Mouse (Mus musculus): ENCODE measurements around the gene Rac3. TPM values are rescaled to one million over a fixed set of nuclear protein-coding genes. Genes with fewer than 3 reads are reported as not detected.
A peak's percentile ranks its signal among the peaks of the same experiment; 100 is the strongest.
"Not testable (repeated sequence)": the region's sequence is repeated elsewhere in the genome, so short reads cannot be mapped to it uniquely, and the experiment has no call there.

Rac3 gene
- polyA plus RNA-seq, 1 experiment from 2014 or later = 0.96 TPM

DNA sequence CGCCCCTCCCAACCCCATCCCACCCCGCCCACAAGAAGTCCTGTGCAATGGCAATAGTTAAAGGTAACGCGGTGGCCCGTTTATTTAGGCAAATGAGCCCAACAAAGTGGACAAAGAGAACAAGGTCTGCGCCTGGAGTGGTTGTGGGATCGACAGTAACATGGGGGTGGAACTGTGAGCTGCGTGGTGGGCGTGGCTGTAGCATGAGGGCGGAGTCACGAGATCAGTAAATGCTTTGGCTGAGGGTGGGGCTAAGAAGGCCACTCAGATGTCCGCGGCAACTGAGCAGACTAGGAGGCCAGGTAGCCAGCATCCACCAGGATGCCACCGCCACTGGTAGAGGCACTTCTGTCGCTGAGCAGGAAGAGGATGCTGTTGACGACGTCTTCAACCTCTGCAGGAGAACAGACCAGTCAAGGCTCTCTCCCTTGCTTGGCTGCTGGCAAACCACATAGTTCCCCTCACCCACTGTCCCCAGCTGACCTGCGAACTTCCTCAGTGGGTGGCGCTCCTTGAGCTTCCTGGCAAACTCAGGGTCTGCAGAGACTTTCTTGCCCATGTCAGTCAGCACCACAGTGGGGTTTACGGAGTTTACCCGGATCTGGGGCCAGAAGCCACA, 8.3 kb downstream of the Rac3 start:
- H3K4me3 ChIP-seq (replicated peaks); H3K9me3 ChIP-seq (replicated peaks); H3K27ac ChIP-seq (replicated peaks); H3K36me3 ChIP-seq (replicated peaks); H3K9ac ChIP-seq: not testable (repeated sequence)
- H3K27me3 ChIP-seq = peaks cover 32% of the 10 kb centered on the region
- WGBS (ENCODE audit: insufficient replicate concordance) = 4% methylated on average over 18 of the region's 21 CpGs
- H3K4me2 ChIP-seq = peak overlapping the region; percentile 46
- H3K4me1 ChIP-seq (replicated peaks) = peaks cover 25% of the 10 kb centered on the region
- ATAC-seq (ENCODE audit: insufficient read depth) = peak; percentile 27; the same call in 1 of the 2 replicates

DNA sequence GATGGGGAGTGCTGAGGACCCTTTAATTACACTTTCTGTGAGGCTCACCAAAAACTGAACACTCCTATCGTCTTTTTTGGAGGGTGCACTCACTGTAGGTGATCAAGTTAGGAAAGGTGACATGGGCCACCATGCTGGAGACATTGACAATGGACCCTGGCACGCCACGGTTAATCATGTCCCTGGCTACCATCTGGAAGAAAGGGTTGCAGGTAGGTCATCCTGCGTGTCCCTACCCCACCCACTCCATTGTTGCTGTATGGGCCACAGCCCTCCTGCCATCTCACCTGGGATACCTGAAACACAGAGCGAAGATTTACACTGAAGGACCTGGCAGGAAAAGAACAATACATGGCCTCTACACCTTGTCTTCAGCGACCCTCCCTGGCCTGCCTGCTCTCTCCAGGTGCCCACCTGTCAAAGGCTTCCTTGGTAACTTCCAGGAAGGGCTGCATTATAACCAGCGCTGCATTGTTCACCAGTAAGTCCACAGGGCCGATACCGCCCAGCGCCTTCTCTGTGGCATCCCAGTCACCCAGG, 9.1 kb downstream of the Rac3 start:
- Histone ChIP-seq H3K9ac (no peak overlapping the region), H3K9me3 (replicated peaks) (no peaks in the 10 kb centered on the region), H3K4me2 (no peak overlapping the region), H3K4me1 (replicated peaks) (peaks cover 25% of the 10 kb centered on the region), H3K27me3 (peaks cover 32% of the 10 kb centered on the region), H3K27ac (replicated peaks) (no peak overlapping the region), H3K36me3 (replicated peaks) (no peaks in the 10 kb centered on the region), H3K4me3 (replicated peaks) (no peak overlapping the region)
- no peak for ATAC-seq (ENCODE audit: insufficient read depth)
- 72% methylated on average over 10 of the region's 10 CpGs for WGBS (ENCODE audit: insufficient replicate concordance)

DNA sequence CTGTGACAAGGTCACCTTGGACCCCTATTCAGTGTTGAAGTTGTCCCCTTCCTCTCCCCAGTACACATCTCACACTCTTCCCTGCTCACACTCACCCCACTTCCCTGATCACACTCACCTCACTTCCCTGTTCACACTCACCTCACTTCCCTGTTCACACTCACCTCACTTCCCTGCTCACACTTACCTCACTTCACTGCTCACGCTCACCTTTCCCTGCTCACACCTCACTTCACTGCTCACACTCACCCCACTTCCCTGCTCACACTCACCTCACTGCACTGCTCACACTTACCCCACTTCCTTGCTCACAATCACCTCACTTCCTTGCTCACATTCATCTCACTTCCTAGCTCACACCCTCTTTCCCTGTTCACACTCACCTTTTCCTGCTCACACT, 10.1 kb downstream of the Rac3 start:
- Histone ChIP-seq H3K27me3 (peaks cover 32% of the 10 kb centered on the region), H3K4me3 (replicated peaks) (no peak overlapping the region), H3K27ac (replicated peaks) (no peak overlapping the region), H3K4me1 (replicated peaks) (peaks cover 21% of the 10 kb centered on the region), H3K9me3 (replicated peaks) (no peaks in the 10 kb centered on the region), H3K36me3 (replicated peaks) (no peaks in the 10 kb centered on the region), H3K4me2 (no peak overlapping the region), H3K9ac (no peak overlapping the region)
- WGBS (ENCODE audit: insufficient replicate concordance) = 93% methylated on average over 1 of the region's 1 CpGs
- ATAC-seq (ENCODE audit: insufficient read depth) = no peak

DNA sequence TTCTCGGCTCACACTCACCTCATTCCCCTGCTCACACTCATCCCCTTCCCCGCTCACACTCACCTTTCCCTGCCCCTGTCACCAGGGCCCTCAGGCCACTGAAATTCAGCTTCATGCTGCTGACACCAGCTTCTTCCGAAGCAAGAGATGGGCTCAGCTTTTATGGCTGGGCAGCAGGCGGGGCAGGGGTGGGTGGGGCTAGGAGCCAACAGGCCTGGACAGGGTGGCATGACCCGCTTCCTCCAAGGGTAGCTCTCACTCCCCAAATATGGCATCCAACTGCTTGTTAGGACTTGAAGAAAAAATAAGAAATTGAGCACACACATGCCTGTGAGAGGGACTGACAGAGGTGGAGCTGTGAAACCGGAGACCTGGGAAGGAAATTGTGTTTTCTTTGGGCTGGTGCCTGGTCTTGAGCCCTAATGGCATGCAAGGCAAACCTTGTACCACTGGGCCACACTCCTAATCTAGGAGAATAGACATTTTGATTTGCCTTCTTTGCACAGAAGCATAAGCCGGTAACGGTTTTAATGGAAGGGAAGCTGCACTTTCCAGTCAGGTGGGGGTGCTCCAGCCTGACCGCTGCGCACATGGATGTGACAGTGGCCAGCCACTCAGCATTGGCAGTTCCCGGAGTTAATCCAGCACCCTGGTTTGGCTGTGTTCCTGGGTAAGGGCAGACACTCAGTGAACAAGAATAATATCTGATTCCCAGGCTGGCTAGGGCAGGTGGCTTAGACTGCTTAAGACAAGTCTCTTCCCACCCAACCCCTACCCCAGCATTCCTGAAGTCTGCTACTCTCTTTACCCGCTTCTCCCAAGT, 10.8 kb downstream of the Rac3 start, which contains the start of gene Cbr2:
Cbr2 (minus strand) TSS at position 257 of the 823 bp plus-strand sequence.
- Histone ChIP-seq H3K27ac (replicated peaks) (no peak within 1 kb of the TSS), H3K9ac (no peak within 1 kb of the TSS), H3K9me3 (replicated peaks) (no peaks in the 10 kb centered on the region), H3K4me1 (replicated peaks) (peaks cover 15% of the 10 kb centered on the region), H3K36me3 (replicated peaks) (no peaks in the 10 kb centered on the region), H3K4me2 (no peak within 1 kb of the TSS), H3K27me3 (peaks cover 32% of the 10 kb centered on the region), H3K4me3 (replicated peaks) (no peak within 1 kb of the TSS)
- no peak for ATAC-seq (ENCODE audit: insufficient read depth)
- WGBS (ENCODE audit: insufficient replicate concordance) = 67% methylated on average over 12 of the region's 12 CpGs

DNA sequence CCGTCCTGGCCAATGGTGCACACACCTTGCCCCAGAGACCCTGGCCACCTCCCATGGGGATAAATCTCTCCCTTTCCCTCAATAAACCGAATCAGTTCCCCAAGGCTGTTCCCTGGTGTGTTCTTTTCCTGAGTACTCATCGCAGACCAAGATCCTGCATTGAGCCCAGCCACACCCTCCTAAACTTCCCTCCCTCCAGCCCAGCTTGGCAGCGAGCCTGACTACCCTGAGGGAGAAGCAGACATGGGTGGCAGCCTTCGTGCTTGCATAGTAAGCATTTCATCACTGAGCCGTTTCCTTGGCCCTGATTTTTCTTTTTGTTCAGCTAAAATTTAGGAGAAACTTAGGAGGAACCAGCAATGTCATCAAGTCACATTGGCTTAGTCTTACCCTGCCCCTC, 12.3 kb downstream of the Rac3 start:
- no peak overlapping the region for H3K4me3 ChIP-seq (replicated peaks)
- no peak overlapping the region for H3K27ac ChIP-seq (replicated peaks)
- peaks cover 28% of the 10 kb centered on the region for H3K27me3 ChIP-seq
- no peak for ATAC-seq (ENCODE audit: insufficient read depth)
- peaks cover 10% of the 10 kb centered on the region for H3K4me1 ChIP-seq (replicated peaks)
- no peak overlapping the region for H3K9ac ChIP-seq
- 38% methylated on average over 6 of the region's 6 CpGs for WGBS (ENCODE audit: insufficient replicate concordance)
- H3K9me3 ChIP-seq (replicated peaks) = no peaks in the 10 kb centered on the region
- H3K36me3 ChIP-seq (replicated peaks) = no peaks in the 10 kb centered on the region
- no peak overlapping the region for H3K4me2 ChIP-seq

DNA sequence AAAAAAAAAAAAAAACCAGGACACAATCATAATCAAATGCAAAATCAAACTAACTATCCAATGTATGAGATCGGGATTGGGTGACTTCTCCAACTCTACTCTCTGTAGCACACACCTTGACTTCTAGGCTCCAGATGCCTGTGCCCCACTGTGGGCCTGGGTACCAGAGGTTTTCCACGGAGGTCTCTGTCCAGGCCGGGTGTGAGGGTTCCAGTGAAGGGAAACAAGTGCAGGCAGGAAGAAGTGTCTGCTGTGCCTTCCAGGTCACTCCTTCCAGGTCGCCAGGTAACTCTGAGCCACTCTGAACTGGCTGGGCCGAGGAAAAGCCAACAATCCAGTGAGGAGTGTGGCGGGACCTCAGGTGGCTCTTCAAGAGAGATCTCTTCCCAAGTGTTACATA, 15.2 kb downstream of the Rac3 start:
- Histone ChIP-seq H3K4me2 (no peak overlapping the region), H3K27me3 (peaks cover 12% of the 10 kb centered on the region), H3K9me3 (replicated peaks) (no peaks in the 10 kb centered on the region), H3K4me1 (replicated peaks) (no peaks in the 10 kb centered on the region), H3K9ac (no peak overlapping the region), H3K27ac (replicated peaks) (no peak overlapping the region), H3K4me3 (replicated peaks) (no peak overlapping the region), H3K36me3 (replicated peaks) (no peaks in the 10 kb centered on the region)
- no peak for ATAC-seq (ENCODE audit: insufficient read depth)
- 49% methylated on average over 6 of the region's 6 CpGs for WGBS (ENCODE audit: insufficient replicate concordance)

DNA sequence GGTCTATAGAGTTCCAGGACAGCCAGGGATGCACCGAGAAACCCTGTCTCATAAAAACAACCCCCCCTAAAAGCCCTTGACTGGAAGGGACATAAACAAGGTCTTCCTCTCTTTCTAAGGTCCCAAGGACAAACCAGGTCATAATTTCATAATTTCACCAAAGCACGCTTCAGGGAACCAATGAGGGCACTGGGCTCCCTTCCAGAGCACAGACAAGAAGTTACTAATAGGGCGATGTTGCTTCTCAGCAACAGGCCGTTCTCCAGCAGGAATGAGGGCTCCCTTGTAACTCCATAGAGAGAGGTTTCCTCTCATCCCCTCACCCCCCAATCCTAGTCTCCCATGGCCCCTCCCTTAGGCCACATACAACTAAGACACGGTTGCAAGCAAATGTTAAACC, 19.7 kb downstream of the Rac3 start:
- ATAC-seq (ENCODE audit: insufficient read depth) = no peak
- Histone ChIP-seq H3K4me2 (no peak overlapping the region), H3K9ac (no peak overlapping the region), H3K4me3 (replicated peaks) (no peak overlapping the region), H3K36me3 (replicated peaks) (no peaks in the 10 kb centered on the region), H3K9me3 (replicated peaks) (no peaks in the 10 kb centered on the region), H3K27me3 (no peaks in the 10 kb centered on the region; the same call in 1 of the 2 replicates), H3K4me1 (replicated peaks) (no peaks in the 10 kb centered on the region), H3K27ac (replicated peaks) (no peak overlapping the region)
- WGBS (ENCODE audit: insufficient replicate concordance) = 72% methylated on average over 5 of the region's 5 CpGs

DNA sequence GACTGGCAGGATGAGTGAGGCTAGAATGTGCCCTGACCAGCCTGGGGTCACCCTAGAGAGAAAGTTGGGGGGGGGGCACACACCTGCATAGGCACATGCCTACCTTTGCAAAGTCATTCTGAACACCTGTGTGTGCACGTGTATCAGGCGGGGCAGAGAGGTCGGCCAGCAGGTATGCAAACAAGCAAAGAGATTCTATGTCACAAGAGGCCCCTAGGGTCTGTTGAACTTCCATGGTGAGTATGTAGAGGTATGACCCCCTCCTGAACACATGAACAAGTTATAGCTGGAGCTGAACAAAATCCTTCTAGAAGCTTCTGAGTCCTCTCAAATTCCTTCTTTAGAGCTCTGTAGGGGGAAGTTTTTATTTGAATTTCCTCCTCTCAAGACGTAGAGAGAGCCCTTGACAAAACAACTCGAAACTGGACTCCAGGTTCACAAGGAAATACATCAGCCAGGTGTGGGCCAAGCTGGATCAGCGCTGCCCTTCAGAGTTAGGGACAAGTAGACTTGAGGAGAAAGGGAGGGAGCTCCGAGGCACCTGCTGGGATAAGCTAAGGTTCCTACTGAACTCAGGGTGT, 22.9 kb downstream of the Rac3 start:
- H3K4me2 ChIP-seq = no peak overlapping the region
- no peak overlapping the region for H3K4me3 ChIP-seq (replicated peaks)
- H3K27me3 ChIP-seq = no peaks in the 10 kb centered on the region; the same call in 1 of the 2 replicates
- ATAC-seq (ENCODE audit: insufficient read depth) = no peak
- no peaks in the 10 kb centered on the region for H3K36me3 ChIP-seq (replicated peaks)
- WGBS (ENCODE audit: insufficient replicate concordance) = 58% methylated on average over 7 of the region's 7 CpGs
- H3K4me1 ChIP-seq (replicated peaks) = no peaks in the 10 kb centered on the region
- no peaks in the 10 kb centered on the region for H3K9me3 ChIP-seq (replicated peaks)
- no peak overlapping the region for H3K9ac ChIP-seq
- no peak overlapping the region for H3K27ac ChIP-seq (replicated peaks)

DNA sequence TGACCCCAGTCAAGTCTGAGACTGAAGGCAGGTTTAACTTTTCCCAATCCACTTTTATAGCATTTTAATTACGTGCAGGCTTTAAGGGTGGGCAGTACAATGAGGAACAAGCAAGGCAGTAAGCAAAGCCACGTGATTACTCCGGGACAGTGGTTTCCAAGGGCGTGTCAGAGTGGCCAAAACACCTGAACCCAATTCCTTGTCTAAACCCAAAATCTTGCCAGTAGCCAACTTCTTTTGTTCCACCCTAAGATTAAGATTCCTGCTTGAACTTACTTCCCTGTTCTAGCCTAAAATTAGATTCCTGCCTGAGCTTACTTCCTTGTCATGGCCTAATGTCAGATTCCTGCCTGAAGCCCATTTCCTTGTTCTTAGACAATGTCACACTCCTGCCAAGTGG, 26.7 kb downstream of the Rac3 start:
- Histone ChIP-seq H3K9me3 (replicated peaks) (no peaks in the 10 kb centered on the region), H3K27me3 (peaks cover 5% of the 10 kb centered on the region; the same call in 1 of the 2 replicates), H3K27ac (replicated peaks) (no peak overlapping the region), H3K36me3 (replicated peaks) (no peaks in the 10 kb centered on the region), H3K4me3 (replicated peaks) (no peak overlapping the region), H3K4me1 (replicated peaks) (no peaks in the 10 kb centered on the region), H3K4me2 (no peak overlapping the region), H3K9ac (no peak overlapping the region)
- WGBS (ENCODE audit: insufficient replicate concordance) = 37% methylated on average over 4 of the region's 4 CpGs
- no peak for ATAC-seq (ENCODE audit: insufficient read depth)

DNA sequence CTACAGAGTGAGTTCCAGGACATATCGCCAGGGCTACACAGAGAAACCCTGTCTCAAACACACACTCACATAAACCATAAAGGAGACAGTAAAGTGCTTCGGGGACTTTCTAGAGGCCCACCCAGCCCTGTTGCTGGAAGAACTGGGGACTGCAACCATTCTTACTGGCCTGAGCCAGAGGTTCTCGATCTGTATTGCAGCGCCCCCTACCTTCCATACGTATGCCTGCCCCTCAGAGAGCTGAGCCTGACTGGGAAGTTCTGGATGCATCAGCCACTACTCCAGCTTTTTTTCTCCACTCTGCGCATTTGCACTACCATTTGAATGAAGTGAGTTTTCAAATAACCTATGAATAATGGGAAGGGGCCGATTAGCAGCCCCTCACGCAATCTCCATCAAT, 28.2 kb downstream of the Rac3 start:
- H3K9me3 ChIP-seq (replicated peaks) = no peaks in the 10 kb centered on the region
- H3K27ac ChIP-seq (replicated peaks) = no peak overlapping the region
- H3K36me3 ChIP-seq (replicated peaks) = no peaks in the 10 kb centered on the region
- H3K9ac ChIP-seq = no peak overlapping the region
- H3K4me3 ChIP-seq (replicated peaks) = no peak overlapping the region
- ATAC-seq (ENCODE audit: insufficient read depth) = no peak
- H3K27me3 ChIP-seq = peaks cover 5% of the 10 kb centered on the region; the same call in 1 of the 2 replicates
- no peaks in the 10 kb centered on the region for H3K4me1 ChIP-seq (replicated peaks)
- H3K4me2 ChIP-seq = no peak overlapping the region
- 43% methylated on average over 8 of the region's 8 CpGs for WGBS (ENCODE audit: insufficient replicate concordance)

DNA sequence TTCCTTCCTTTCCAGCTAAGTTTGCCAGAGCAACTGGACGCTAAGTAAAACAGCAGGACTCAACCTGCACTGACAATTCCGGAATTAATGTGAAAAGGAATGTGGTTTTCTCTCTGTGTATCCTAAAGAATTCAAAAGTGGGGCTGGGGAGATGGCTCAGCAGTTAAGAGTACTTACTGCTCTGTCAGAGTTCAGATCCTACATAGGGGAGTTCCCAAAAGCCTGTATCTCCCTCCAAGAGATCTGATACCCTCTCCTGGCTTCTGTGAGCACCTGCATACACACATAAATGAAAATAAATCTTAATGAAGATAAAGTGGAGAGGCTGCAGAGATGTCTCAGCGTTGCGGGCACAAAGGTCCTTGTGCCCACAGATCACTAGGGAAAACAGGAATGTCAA, 30.3 kb downstream of the Rac3 start:
- WGBS (ENCODE audit: insufficient replicate concordance) = 57% methylated on average over 4 of the region's 4 CpGs
- Histone ChIP-seq H3K4me3 (replicated peaks) (no peak overlapping the region), H3K36me3 (replicated peaks) (no peaks in the 10 kb centered on the region), H3K9ac (no peak overlapping the region), H3K4me1 (replicated peaks) (no peaks in the 10 kb centered on the region), H3K27me3 (peaks cover 5% of the 10 kb centered on the region; the same call in 1 of the 2 replicates), H3K27ac (replicated peaks) (no peak overlapping the region), H3K4me2 (no peak overlapping the region), H3K9me3 (replicated peaks) (no peaks in the 10 kb centered on the region)
- no peak for ATAC-seq (ENCODE audit: insufficient read depth)
